Mouse (Mus musculus) G1E (cell line): ENCODE results near the gene Fam181a. TPM values are rescaled to one million over a fixed set of nuclear protein-coding genes. Genes with fewer than 3 reads are reported as not detected.

Source experiments
- ATAC-seq: 2 replicates; pipeline ENCODE4 v1.8.0; 2016; ENCODE audit warnings: mild to moderate bottlenecking; ENCODE audit not compliant: insufficient number of reproducible peaks, poor library complexity, low FRiP score, severe bottlenecking; ENCODE audit errors: extremely low read depth
- DNase-seq: peaks from one replicate; pipeline ENCODE4 v3.0.0; 2012; ENCODE audit warnings: low spot score
- H3K27me3 ChIP-seq: 2 replicates; pipeline ENCODE4 v1.6.1; 2012; ENCODE audit warnings: mild to moderate bottlenecking, low read length, inconsistent platforms; ENCODE audit not compliant: insufficient read depth
- H3K36me3 ChIP-seq: replicated peaks from 2 replicates; pipeline ENCODE3; 2012; ENCODE audit warnings: mild to moderate bottlenecking, inconsistent platforms
- H3K4me1 ChIP-seq: 2 replicates; pipeline ENCODE4 v1.6.1; 2012; ENCODE audit warnings: low read depth, low read length, inconsistent platforms, mixed read lengths; ENCODE audit not compliant: insufficient read depth
- H3K4me3 ChIP-seq: 2 replicates; pipeline ENCODE4 v1.5.1; 2012; ENCODE audit warnings: low read depth, mild to moderate bottlenecking, inconsistent platforms, low read length, moderate library complexity, mixed read lengths
- H3K9me3 ChIP-seq: replicated peaks from 2 replicates; pipeline ENCODE4 v1.6.1; 2012; ENCODE audit warnings: inconsistent platforms
- CTCF ChIP-seq: IDR thresholded peaks from 2 replicates; pipeline ENCODE4 v1.5.1; 2012; ENCODE audit warnings: low read depth, low read length, inconsistent platforms, mixed read lengths
- GATA1 ChIP-seq: IDR thresholded peaks from 2 replicates; pipeline ENCODE4 v1.6.1; 2012; ENCODE audit warnings: borderline replicate concordance, low read length, inconsistent platforms, mixed read lengths
- GATA2 ChIP-seq: IDR thresholded peaks from 2 replicates; pipeline ENCODE4 v1.6.1; 2012; ENCODE audit warnings: low read depth, low read length, inconsistent platforms, borderline replicate concordance
- POLR2AphosphoS5 ChIP-seq: IDR thresholded peaks from 2 replicates; pipeline ENCODE4 v1.6.1; 2012; ENCODE audit warnings: low read depth, low read length, inconsistent platforms; ENCODE audit not compliant: insufficient replicate concordance
- TAL1 ChIP-seq: conservative IDR thresholded peaks from 2 replicates; pipeline ENCODE4 v1.6.1; 2012; ENCODE audit warnings: low read depth, low read length, inconsistent platforms, mixed read lengths
- polyA plus RNA-seq: library from polyadenylated mRNA; stranded (reverse); fragments of >175 nt; gene quantifications from 2 replicates; pipeline ENCODE4 v1.2.3, GENCODE M21; 2012
- total RNA-seq, 2 experiments: library from RNA; stranded (forward) in 1 of 2; stranded (reverse) in 1 of 2; fragments of 200-1000 nt in 1 of 2; fragments of >200 nt in 1 of 2; fragmentation: Nextera tagmentation in 1 of 2; gene quantifications; 2 replicates each; pipeline ENCODE4 v1.2.3; 2014 to 2017

Gene Fam181a
- total and polyA plus RNA-seq, 3 experiments, result 0.38 TPM; not detected in 2

DNA sequence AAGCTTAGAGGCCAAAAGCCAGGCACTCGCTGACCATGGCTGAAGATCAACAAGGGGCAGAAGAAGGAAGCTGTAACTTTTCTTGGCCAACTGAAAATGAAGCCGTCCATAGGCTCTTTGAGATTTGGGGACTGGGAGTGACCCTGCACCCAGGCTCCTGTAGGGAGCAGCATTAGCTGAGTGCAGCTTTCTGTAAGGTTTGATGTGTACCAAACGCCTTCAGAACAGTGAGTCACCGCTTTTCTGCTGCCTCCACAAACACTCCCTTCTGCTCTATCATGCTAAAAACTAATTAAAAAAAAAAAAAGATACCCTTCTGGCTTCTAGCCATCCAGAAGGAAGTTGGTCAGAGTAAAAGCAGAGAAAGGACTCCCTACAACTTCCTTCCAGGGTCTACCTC is 34.4 kb upstream of the Fam181a start:
- no peak overlapping the region for H3K4me3 ChIP-seq
- TF ChIP-seq TAL1 (no peak), GATA2 (no peak), POLR2AphosphoS5 (no peak), GATA1 (no peak), CTCF (no peak)
- ATAC-seq, result no peak
- H3K27me3 ChIP-seq, result no peaks in the 10 kb centered on the region
- H3K4me1 ChIP-seq, result no peaks in the 10 kb centered on the region
- no peak for DNase-seq
- H3K9me3 ChIP-seq, result peaks cover 49% of the 10 kb centered on the region
- no peaks in the 10 kb centered on the region for H3K36me3 ChIP-seq

- DNase-seq, result no peak
- H3K9me3 ChIP-seq, result peaks cover 53% of the 10 kb centered on the region
- no peaks in the 10 kb centered on the region for H3K27me3 ChIP-seq
- H3K4me3 ChIP-seq, result no peak overlapping the region
- TF ChIP-seq TAL1, result no peak
- TF ChIP-seq GATA1, result no peak
- TF ChIP-seq GATA2, result no peak
- TF ChIP-seq POLR2AphosphoS5, result no peak
- TF ChIP-seq CTCF, result no peak
- H3K4me1 ChIP-seq, result no peaks in the 10 kb centered on the region
- no peaks in the 10 kb centered on the region for H3K36me3 ChIP-seq
- ATAC-seq, result no peak
Measured at GRCm38 (mm10) chr12:103281491-103281890, 29.3 kb upstream of the Fam181a start.

GRCm38 (mm10) chr12:103281912-103282311 is 28.9 kb upstream of the Fam181a start:
- Histone ChIP-seq H3K27me3 (no peaks in the 10 kb centered on the region), H3K9me3 (peaks cover 54% of the 10 kb centered on the region), H3K36me3 (no peaks in the 10 kb centered on the region), H3K4me1 (no peaks in the 10 kb centered on the region), H3K4me3 (no peak overlapping the region)
- DNase-seq (no peak), ATAC-seq (no peak)
- TF ChIP-seq CTCF, result no peak
- no peak for TF ChIP-seq TAL1
- TF ChIP-seq GATA2, result no peak

- H3K27me3 ChIP-seq, result no peaks in the 10 kb centered on the region
- ATAC-seq, result no peak
- no peaks in the 10 kb centered on the region for H3K36me3 ChIP-seq
- peaks cover 55% of the 10 kb centered on the region for H3K9me3 ChIP-seq
- no peaks in the 10 kb centered on the region for H3K4me1 ChIP-seq
- no peak overlapping the region for H3K4me3 ChIP-seq
- TF ChIP-seq GATA1, result no peak
- TF ChIP-seq TAL1, result no peak
- TF ChIP-seq POLR2AphosphoS5, result no peak
- TF ChIP-seq GATA2, result no peak
- no peak for TF ChIP-seq CTCF
- no peak for DNase-seq
Measured at GRCm38 (mm10) chr12:103282936-103283335, 27.8 kb upstream of the Fam181a start.

DNA sequence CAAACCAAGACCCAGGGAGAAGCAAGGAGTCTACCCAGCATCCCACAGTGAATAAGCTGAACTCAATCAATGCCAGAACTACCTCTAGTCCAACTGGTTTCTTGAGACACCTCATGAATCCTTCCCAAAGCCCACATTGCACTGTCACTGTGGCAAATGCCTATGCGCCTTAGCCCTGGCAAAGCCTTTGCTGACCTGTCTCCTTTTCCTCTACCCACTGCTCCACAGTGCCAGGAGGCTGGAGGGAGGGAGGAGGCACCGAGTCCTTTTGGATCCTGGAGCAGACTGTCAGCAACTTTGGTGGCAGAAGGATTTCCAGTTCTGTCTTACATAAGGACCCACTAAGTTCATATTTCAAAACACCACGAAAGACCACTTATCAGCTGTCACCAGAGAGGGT is 27.4 kb upstream of the Fam181a start:
- ATAC-seq (no peak), DNase-seq (no peak)
- no peak overlapping the region for H3K4me3 ChIP-seq
- no peak for TF ChIP-seq CTCF
- TF ChIP-seq GATA2, result no peak
- no peak for TF ChIP-seq TAL1
- no peak for TF ChIP-seq POLR2AphosphoS5
- TF ChIP-seq GATA1, result no peak
- no peaks in the 10 kb centered on the region for H3K27me3 ChIP-seq
- H3K9me3 ChIP-seq, result peaks cover 58% of the 10 kb centered on the region
- no peaks in the 10 kb centered on the region for H3K4me1 ChIP-seq
- H3K36me3 ChIP-seq, result no peaks in the 10 kb centered on the region

DNA sequence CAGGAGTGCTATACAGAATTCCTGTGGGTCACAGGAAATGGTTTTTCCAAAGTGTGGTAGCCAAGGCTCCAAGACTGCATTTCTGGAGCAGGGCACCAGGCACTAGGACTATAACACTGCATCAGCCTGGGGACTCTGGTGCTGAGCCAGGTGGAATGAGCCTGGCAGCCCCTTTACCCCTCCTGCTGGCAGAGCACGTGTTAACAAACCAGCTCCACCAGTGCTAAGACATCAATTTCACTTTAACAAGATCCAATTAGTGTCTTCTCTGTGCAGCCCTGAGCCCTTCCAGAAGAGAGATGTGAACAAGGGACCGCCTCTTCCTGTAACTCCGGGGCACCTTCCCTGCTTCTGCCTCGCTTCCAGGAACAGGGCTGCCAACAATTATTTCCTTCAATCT is 23.5 kb upstream of the Fam181a start:
- Histone ChIP-seq H3K4me3 (no peak overlapping the region), H3K9me3 (peaks cover 71% of the 10 kb centered on the region), H3K27me3 (no peaks in the 10 kb centered on the region), H3K4me1 (no peaks in the 10 kb centered on the region), H3K36me3 (no peaks in the 10 kb centered on the region)
- no peak for ATAC-seq
- TF ChIP-seq CTCF, result no peak
- TF ChIP-seq POLR2AphosphoS5, result no peak
- TF ChIP-seq GATA2, result no peak
- TF ChIP-seq TAL1, result no peak
- TF ChIP-seq GATA1, result no peak
- DNase-seq, result no peak

- no peaks in the 10 kb centered on the region for H3K27me3 ChIP-seq
- no peak overlapping the region for H3K4me3 ChIP-seq
- no peak for TF ChIP-seq TAL1
- ATAC-seq (no peak), DNase-seq (no peak)
- H3K36me3 ChIP-seq, result no peaks in the 10 kb centered on the region
- no peaks in the 10 kb centered on the region for H3K4me1 ChIP-seq
- peaks cover 68% of the 10 kb centered on the region for H3K9me3 ChIP-seq
Measured at GRCm38 (mm10) chr12:103292366-103292765, 18.4 kb upstream of the Fam181a start.

DNA sequence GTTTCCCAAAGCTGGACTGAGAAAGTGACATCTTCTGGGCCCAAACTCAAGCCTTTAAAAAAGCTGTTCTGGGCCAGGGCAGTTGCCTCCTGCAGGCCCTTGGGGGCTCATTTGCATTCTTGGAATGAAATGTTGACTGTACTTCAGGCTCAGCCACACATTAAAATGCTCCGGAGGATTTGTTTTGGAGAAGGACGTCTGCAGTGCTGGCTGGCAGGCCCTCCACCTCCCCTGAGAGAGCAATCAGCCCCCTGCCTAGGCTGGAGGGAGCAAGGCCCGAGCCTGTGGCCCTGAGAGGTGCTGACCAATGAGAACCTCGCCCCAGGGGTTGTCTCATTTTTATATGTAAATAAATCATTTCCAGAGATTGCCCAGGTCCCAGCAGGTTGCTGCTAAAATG is 14.5 kb upstream of the Fam181a start:
- no peak for DNase-seq
- TF ChIP-seq GATA2 (no peak), TAL1 (no peak), POLR2AphosphoS5 (no peak), CTCF (no peak), GATA1 (no peak)
- ATAC-seq, result no peak
- H3K9me3 ChIP-seq, result peaks cover 75% of the 10 kb centered on the region
- H3K36me3 ChIP-seq, result no peaks in the 10 kb centered on the region
- no peak overlapping the region for H3K4me3 ChIP-seq
- no peaks in the 10 kb centered on the region for H3K27me3 ChIP-seq
- no peaks in the 10 kb centered on the region for H3K4me1 ChIP-seq
